ENCODE assay signal across 12 mouse cellular contexts in genomic region chr11:69373223-69373965, GRCm38 (mm10). TPM values are rescaled to one million over a fixed set of nuclear protein-coding genes. Genes with fewer than 3 reads are reported as not detected.
DNase-seq lines count a peak whose midpoint lies in the region; ATAC-seq and TF ChIP-seq lines count a peak whose summit lies in the region.
"Had no signal": no experiment of that assay in that cellular context is flagged by ENCODE, and none has a peak within 500 bp of the region (broad histone marks: within the 10 kb centered on the region; RNA-seq: fewer than 3 reads in every experiment).

No protein-coding gene starts in this region.

- H3K4me2 ChIP-seq in forebrain, postnatal 0 days (ENCODE audit: low read depth), result no peak overlapping the region
- no peak overlapping the region for H3K4me2 ChIP-seq in stomach, embryonic 15.5 days
- H3K4me2 ChIP-seq: embryonic facial prominence, embryonic 13.5 days had no signal

- 91% methylated on average over 16 of the region's 16 CpGs for WGBS in forebrain, postnatal 0 days
- 89% methylated on average over 16 of the region's 16 CpGs for WGBS in stomach, embryonic 15.5 days

- H3K36me3 ChIP-seq in forebrain, postnatal 0 days (ENCODE audit: insufficient read depth), result 0 out of 2 replicates have a peak, but pooled peaks cover 4% of the 10 kb centered on the region
- H3K36me3 ChIP-seq in stomach, embryonic 15.5 days, result peaks cover 10% of the 10 kb centered on the region; the same call in 1 of the 2 replicates
- H3K36me3 ChIP-seq: intestine, embryonic 15.5 days had no signal

- no peak for DNase-seq in layer of hippocampus, adult 2 months (ENCODE audit: low spot score in 2 of 2)
- no peak for DNase-seq in layer of hippocampus, adult 11-12 months (ENCODE audit: low spot score)
- peak; percentile 82 for DNase-seq in ZHBTc4 (ENCODE audit: low read depth, low spot score)
- no peak for DNase-seq in forebrain, postnatal 0 days
- DNase-seq in right cerebral cortex, adult 18-20 months, result no peak
- no peak for DNase-seq in lung, postnatal 25 days (ENCODE audit: low spot score)
- DNase-seq: gastrocnemius, adult 2 months; midbrain, embryonic 14.5 days; thymus, adult 18-20 months had no signal

- H3K4me3 ChIP-seq in layer of hippocampus, adult 2 months, result no peak overlapping the region
- H3K4me3 ChIP-seq in forebrain, postnatal 0 days (ENCODE audit: low read depth, low read length), result no peak overlapping the region
- no peak overlapping the region for H3K4me3 ChIP-seq in stomach, embryonic 15.5 days (replicated peaks)
- H3K4me3 ChIP-seq: embryonic facial prominence, embryonic 13.5 days; gastrocnemius, adult 2 months; intestine, embryonic 15.5 days had no signal

- peaks cover 21% of the 10 kb centered on the region for H3K4me1 ChIP-seq in forebrain, postnatal 0 days (ENCODE audit: insufficient read depth)
- peaks cover 19% of the 10 kb centered on the region for H3K4me1 ChIP-seq in stomach, embryonic 15.5 days

- no peak overlapping the region for H3K9ac ChIP-seq in forebrain, postnatal 0 days
- no peak overlapping the region for H3K9ac ChIP-seq in stomach, embryonic 15.5 days
- H3K9ac ChIP-seq: embryonic facial prominence, embryonic 13.5 days; intestine, embryonic 15.5 days had no signal

- no peaks in the 10 kb centered on the region for H3K27me3 ChIP-seq in forebrain, postnatal 0 days (ENCODE audit: insufficient read depth, low read length)
- no peaks in the 10 kb centered on the region for H3K27me3 ChIP-seq in stomach, embryonic 15.5 days (replicated peaks)
- H3K27me3 ChIP-seq: embryonic facial prominence, embryonic 13.5 days; intestine, embryonic 15.5 days had no signal

- TF ChIP-seq CTCF in layer of hippocampus, adult 2 months (conservative IDR thresholded peaks at IDR 0.05), result no peak
- no peak for TF ChIP-seq CTCF in forebrain, postnatal 0 days (IDR thresholded peaks at IDR 0.05; ENCODE audit: low read depth)

- peak overlapping the region; percentile 99 for H3K27ac ChIP-seq in layer of hippocampus, adult 2 months
- peak overlapping the region; percentile 80; the same call in 1 of the 2 replicates for H3K27ac ChIP-seq in forebrain, postnatal 0 days (ENCODE audit: low read depth, low read length)
- no peak overlapping the region for H3K27ac ChIP-seq in stomach, embryonic 15.5 days
- H3K27ac ChIP-seq: gastrocnemius, adult 2 months had no signal

- ATAC-seq in forebrain, postnatal 0 days, result no peak
- ATAC-seq in stomach, embryonic 15.5 days (ENCODE audit: insufficient read depth, low FRiP score, low read depth), result peak; percentile 73
- ATAC-seq: intestine, embryonic 15.5 days had no signal

- H3K9me3 ChIP-seq in forebrain, postnatal 0 days (ENCODE audit: low read length), result no peaks in the 10 kb centered on the region
- H3K9me3 ChIP-seq in stomach, embryonic 15.5 days, result no peaks in the 10 kb centered on the region
- H3K9me3 ChIP-seq: embryonic facial prominence, embryonic 13.5 days; intestine, embryonic 15.5 days had no signal

RNA-seq across cellular contexts. Expression of gene Chd3, which starts 4.2 kb away (rescaled TPM):
- 100 to 1,000 TPM; 541 to 561 TPM for total RNA-seq in layer of hippocampus, adult 2 months (2021)
- total RNA-seq in forebrain, postnatal 0 days (2014; rRNA removed), result 356 and 381 TPM in 2 replicates
- polyA plus RNA-seq in forebrain, postnatal 0 days (2015; fragmentation: Nextera tagmentation; extraction: Ambion mirVana), result 55.3 and 74.7 TPM in 2 replicates
- 53.4 and 54.0 TPM in 2 replicates for polyA plus RNA-seq in stomach, embryonic 15.5 days (2015; fragmentation: Nextera tagmentation; extraction: Ambion mirVana)

RNA-seq across cellular contexts. Expression of gene Naa38, which starts 21.9 kb away (rescaled TPM):
- total RNA-seq in layer of hippocampus, adult 2 months (2021), result 100 to 1,000 TPM; 109 to 127 TPM
- 47.7 and 59.2 TPM in 2 replicates for total RNA-seq in forebrain, postnatal 0 days (2014; rRNA removed)
- polyA plus RNA-seq in forebrain, postnatal 0 days (2015; fragmentation: Nextera tagmentation; extraction: Ambion mirVana), result 125 and 141 TPM in 2 replicates
- 154 and 179 TPM in 2 replicates for polyA plus RNA-seq in stomach, embryonic 15.5 days (2015; fragmentation: Nextera tagmentation; extraction: Ambion mirVana)

RNA-seq across cellular contexts. Expression of gene Cyb5d1, which starts 22.0 kb away (rescaled TPM):
- 10 to 100 TPM; 43.6 to 45.0 TPM for total RNA-seq in layer of hippocampus, adult 2 months (2021)
- total RNA-seq in forebrain, postnatal 0 days (2014; rRNA removed), result 21.1 and 28.9 TPM in 2 replicates
- polyA plus RNA-seq in forebrain, postnatal 0 days (2015; fragmentation: Nextera tagmentation; extraction: Ambion mirVana), result 17.0 and 24.2 TPM in 2 replicates
- 24.9 and 25.3 TPM in 2 replicates for polyA plus RNA-seq in stomach, embryonic 15.5 days (2015; fragmentation: Nextera tagmentation; extraction: Ambion mirVana)

RNA-seq across cellular contexts. Expression of gene Tmem88, which starts 24.6 kb away (rescaled TPM):
- total RNA-seq in layer of hippocampus, adult 2 months (2021), result 1 to 10 TPM; 2.6 to 5.0 TPM
- 2.0 and 2.4 TPM in 2 replicates for total RNA-seq in forebrain, postnatal 0 days (2014; rRNA removed)
- 6.8 and 7.7 TPM in 2 replicates for polyA plus RNA-seq in forebrain, postnatal 0 days (2015; fragmentation: Nextera tagmentation; extraction: Ambion mirVana)
- 26.7 and 29.4 TPM in 2 replicates for polyA plus RNA-seq in stomach, embryonic 15.5 days (2015; fragmentation: Nextera tagmentation; extraction: Ambion mirVana)

RNA-seq across cellular contexts. Expression of gene Rnf227, which starts 33.1 kb away (rescaled TPM):
- total RNA-seq in layer of hippocampus, adult 2 months (2021), result 100 to 1,000 TPM; 110 to 117 TPM
- total RNA-seq in forebrain, postnatal 0 days (2014; rRNA removed), result 190 and 225 TPM in 2 replicates
- polyA plus RNA-seq in forebrain, postnatal 0 days (2015; fragmentation: Nextera tagmentation; extraction: Ambion mirVana), result 200 and 231 TPM in 2 replicates
- polyA plus RNA-seq in stomach, embryonic 15.5 days (2015; fragmentation: Nextera tagmentation; extraction: Ambion mirVana), result 12.6 and 12.8 TPM in 2 replicates
- total RNA-seq: gastrocnemius, adult 2 months had no signal
